Mouse (Mus musculus): ENCODE results near the gene Zcchc17. TPM values are rescaled to one million over a fixed set of nuclear protein-coding genes. Genes with fewer than 3 reads are reported as not detected.

The Zcchc17 gene
- total and polyA plus RNA-seq, 3 experiments = 31.7 to 67.7 (median 51.8) TPM

- H3K79me2 ChIP-seq (replicated peaks; ENCODE audit: control insufficient read depth, extremely low read depth, insufficient read depth, poor library complexity, severe bottlenecking) = no peaks in the 10 kb centered on the region
- no peak overlapping the region for H3K4me2 ChIP-seq (ENCODE audit: insufficient read depth, low read depth, poor library complexity, severe bottlenecking)
- dilution Hi-C loops (cut with MboI; ENCODE audit: extremely low pct_ligation_motif_present, extremely low pct_unique_long_range_greater_than_20kb, low sequenced_read_pairs) = no loop called here
- H3K27ac ChIP-seq (ENCODE audit: insufficient read depth, low read depth) = no peak overlapping the region
- H3K9me3 ChIP-seq (replicated peaks; ENCODE audit: low read length) = no peaks in the 10 kb centered on the region
- H3K36me3 ChIP-seq (replicated peaks in 1 of 2; ENCODE audit: control insufficient read depth in 1 of 2, insufficient read depth in 1 of 2, low read length in 1 of 2) = no peaks in the 10 kb centered on the region
- no peak for TF ChIP-seq NELFE (IDR thresholded peaks at IDR 0.05; ENCODE audit: low read depth, low read length)
- no peak for TF ChIP-seq POLR2AphosphoS2 (IDR thresholded peaks at IDR 0.05; ENCODE audit: low read depth, low read length)
- TF ChIP-seq MEF2A (IDR thresholded peaks at IDR 0.05; ENCODE audit: borderline replicate concordance, low read depth, low read length) = no peak
- TF ChIP-seq E2F4 (IDR thresholded peaks at IDR 0.05; ENCODE audit: insufficient replicate concordance, low read depth, low read length) = no peak
- no peak for TF ChIP-seq CTCF (conservative IDR thresholded peaks at IDR 0.05 in 1 of 2, IDR thresholded peaks at IDR 0.05 in 1 of 2; ENCODE audit: low read depth in 2 of 2, low read length in 2 of 2)
- TF ChIP-seq MAZ (IDR thresholded peaks at IDR 0.05; ENCODE audit: low read depth, low read length) = no peak
- TF ChIP-seq PAX5 (IDR thresholded peaks at IDR 0.05; ENCODE audit: low read length) = no peak
- no peak for TF ChIP-seq ZMIZ1 (IDR thresholded peaks at IDR 0.05; ENCODE audit: low read depth, low read length)
- no peak for TF ChIP-seq RAD21 (IDR thresholded peaks at IDR 0.05; ENCODE audit: low read depth, low read length)
- no peak for TF ChIP-seq IRF4 (IDR thresholded peaks at IDR 0.05; ENCODE audit: low read depth, low read length)
- no peak for TF ChIP-seq CHD2 (IDR thresholded peaks at IDR 0.05; ENCODE audit: low read length)
- TF ChIP-seq HCFC1 (IDR thresholded peaks at IDR 0.05; ENCODE audit: low read depth, low read length) = no peak
- no peak for TF ChIP-seq MAX (IDR thresholded peaks at IDR 0.05; ENCODE audit: low read length)
- no peak for TF ChIP-seq TBP (conservative IDR thresholded peaks at IDR 0.05; ENCODE audit: low read depth, low read length)
- no peak for TF ChIP-seq JUND (conservative IDR thresholded peaks at IDR 0.05; ENCODE audit: low read depth, low read length)
- no peak for TF ChIP-seq USF1 (IDR thresholded peaks at IDR 0.05; ENCODE audit: low read depth, low read length)
- TF ChIP-seq ZC3H11A (IDR thresholded peaks at IDR 0.05; ENCODE audit: low read depth, low read length) = no peak
- no peak overlapping the region for H3K9ac ChIP-seq (ENCODE audit: insufficient read depth, low read depth)
- in situ Hi-C loops (cut with MboI; ENCODE audit: low pct_ligation_motif_present, low pct_unique_long_range_greater_than_20kb, low sequenced_read_pairs) = no loop called here
- H3K4me1 ChIP-seq (ENCODE audit: control insufficient read depth in 1 of 2, insufficient read depth in 2 of 2) = peaks cover 0 to 19% of the 10 kb centered on the region in 2 experiments; a peak in 2 of 4 replicates
- no peak for DNase-seq (ENCODE audit: extremely low read depth)
- peaks cover 19% of the 10 kb centered on the region for H3K27me3 ChIP-seq (replicated peaks)
- H3K4me3 ChIP-seq (replicated peaks in 1 of 3; ENCODE audit: low read depth in 2 of 3, low read length in 2 of 3, poor library complexity in 1 of 3) = no peak overlapping the region
Observed at GRCm38 (mm10) chr4:130302285-130302870, 57.4 kb downstream of the Zcchc17 start.

GRCm38 (mm10) chr4:130299629-130300018 is 60.1 kb downstream of the Zcchc17 start:
- Histone ChIP-seq H3K79me2 (replicated peaks; ENCODE audit: control insufficient read depth, extremely low read depth, insufficient read depth, poor library complexity, severe bottlenecking) (no peaks in the 10 kb centered on the region), H3K9ac (ENCODE audit: insufficient read depth, low read depth) (no peak overlapping the region), H3K4me1 (ENCODE audit: control insufficient read depth in 1 of 2, insufficient read depth in 2 of 2) (peaks cover 0 to 16% of the 10 kb centered on the region in 2 experiments; a peak in 2 of 4 replicates), H3K27me3 (replicated peaks) (peaks cover 30% of the 10 kb centered on the region), H3K4me3 (replicated peaks in 1 of 3; ENCODE audit: low read depth in 2 of 3, low read length in 2 of 3, poor library complexity in 1 of 3) (no peak overlapping the region), H3K9me3 (replicated peaks; ENCODE audit: low read length) (no peaks in the 10 kb centered on the region), H3K4me2 (ENCODE audit: insufficient read depth, low read depth, poor library complexity, severe bottlenecking) (no peak overlapping the region), H3K27ac (ENCODE audit: insufficient read depth, low read depth) (no peak overlapping the region), H3K36me3 (replicated peaks in 1 of 2; ENCODE audit: control insufficient read depth in 1 of 2, insufficient read depth in 1 of 2, low read length in 1 of 2) (no peaks in the 10 kb centered on the region)
- dilution Hi-C loops (cut with MboI; ENCODE audit: extremely low pct_ligation_motif_present, extremely low pct_unique_long_range_greater_than_20kb, low sequenced_read_pairs) (no loop called here), in situ Hi-C loops (cut with MboI; ENCODE audit: low pct_ligation_motif_present, low pct_unique_long_range_greater_than_20kb, low sequenced_read_pairs) (no loop called here)
- TF ChIP-seq EP300 (IDR thresholded peaks at IDR 0.05; ENCODE audit: low read length) (no peak), TCF12 (IDR thresholded peaks at IDR 0.05; ENCODE audit: low read depth, low read length) (no peak), NRF1 (IDR thresholded peaks at IDR 0.05; ENCODE audit: low read depth, low read length) (no peak), USF2 (conservative IDR thresholded peaks at IDR 0.05; ENCODE audit: low read depth, low read length) (no peak), PAX5 (IDR thresholded peaks at IDR 0.05; ENCODE audit: low read length) (no peak)
- DNase-seq (ENCODE audit: extremely low read depth) = no peak
